Comparison of ENCODE assay signal across 32 mouse cellular contexts in the genomic region with DNA sequence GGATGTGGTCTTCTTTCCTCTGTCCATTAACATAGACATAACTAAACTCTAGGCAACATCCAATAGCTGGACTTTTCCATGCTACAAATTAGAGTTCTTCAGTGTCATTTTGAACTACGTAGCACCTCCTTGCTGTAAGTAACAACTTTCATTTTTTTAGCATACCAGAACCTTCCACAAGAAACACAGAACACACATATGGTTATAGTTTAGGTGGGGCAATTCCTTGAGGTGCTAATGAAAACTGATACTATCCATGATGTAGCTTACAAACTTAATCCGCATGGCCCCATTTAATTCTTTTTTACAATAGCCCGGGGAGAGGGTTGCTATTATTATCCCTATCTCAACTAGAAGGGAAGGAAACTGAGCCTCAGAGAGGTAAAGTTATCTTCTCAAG. TPM values are rescaled to one million over a fixed set of nuclear protein-coding genes. Genes with fewer than 3 reads are reported as not detected.
"Had no signal": no experiment of that assay in that cellular context is flagged by ENCODE, and none has a peak within 500 bp of the region (broad histone marks: within the 10 kb centered on the region; RNA-seq: fewer than 3 reads in every experiment).

No protein-coding gene starts in this region.

- H3K4me3 ChIP-seq: left cerebral cortex, adult 2 months; limb, embryonic 12.5 days; limb, embryonic 15.5 days; liver, embryonic 12.5 days; liver, embryonic 13.5 days; liver, embryonic 15.5 days; lung, embryonic 15.5 days; megakaryocyte, embryonic 14.5 days; midbrain, embryonic 10.5 days; midbrain, embryonic 12.5 days; midbrain, embryonic 13.5 days; midbrain, embryonic 15.5 days; myocyte; neural tube, embryonic 12.5 days had no signal

- H3K27me3 ChIP-seq: limb, embryonic 12.5 days; limb, embryonic 15.5 days; liver, embryonic 12.5 days; liver, embryonic 13.5 days; liver, embryonic 15.5 days; lung, embryonic 15.5 days; neural tube, embryonic 12.5 days had no signal

- ATAC-seq: liver, embryonic 12.5 days; liver, postnatal 0 days; lung, postnatal 0 days; midbrain, embryonic 13.5 days; midbrain, embryonic 15.5 days; midbrain, embryonic 16.5 days had no signal

- H3K27ac ChIP-seq: left cerebral cortex, adult 2 months; limb, embryonic 12.5 days; limb, embryonic 15.5 days; liver, embryonic 12.5 days; liver, embryonic 13.5 days; liver, embryonic 14.5 days; liver, embryonic 15.5 days; lung, embryonic 15.5 days; macrophage; midbrain, embryonic 10.5 days; midbrain, embryonic 12.5 days; midbrain, embryonic 13.5 days; midbrain, embryonic 15.5 days; neural tube, embryonic 12.5 days had no signal

- DNase-seq: left cerebral cortex, postnatal 4 days; liver; liver, embryonic 13.5 days; liver, postnatal 0 days; lung, adult 18-20 months; lung, adult 2 months; lung, embryonic 14.5 days; lung, postnatal 10 days; lung, postnatal 14 days; lung, postnatal 36 days; lung, postnatal 4 days had no signal

- H3K4me1 ChIP-seq: limb, embryonic 15.5 days; liver, embryonic 12.5 days; liver, embryonic 13.5 days; liver, embryonic 15.5 days; lung, embryonic 15.5 days; midbrain, embryonic 10.5 days; midbrain, embryonic 12.5 days; midbrain, embryonic 13.5 days; midbrain, embryonic 15.5 days; neural tube, embryonic 12.5 days had no signal

- H3K36me3 ChIP-seq: limb, embryonic 12.5 days; limb, embryonic 15.5 days; liver, embryonic 12.5 days; liver, embryonic 13.5 days; liver, embryonic 15.5 days; lung, embryonic 15.5 days; midbrain, embryonic 10.5 days; midbrain, embryonic 12.5 days; midbrain, embryonic 13.5 days; midbrain, embryonic 15.5 days; neural tube, embryonic 12.5 days had no signal

- H3K9me3 ChIP-seq: limb, embryonic 12.5 days; limb, embryonic 15.5 days; liver, embryonic 12.5 days; liver, embryonic 13.5 days; liver, embryonic 15.5 days; lung, embryonic 15.5 days; megakaryocyte, embryonic 14.5 days; midbrain, embryonic 10.5 days; midbrain, embryonic 12.5 days; midbrain, embryonic 13.5 days; midbrain, embryonic 15.5 days; neural tube, embryonic 12.5 days had no signal

- H3K4me2 ChIP-seq: limb, embryonic 12.5 days; limb, embryonic 15.5 days; liver, embryonic 11.5 days; liver, embryonic 12.5 days; liver, embryonic 13.5 days; liver, embryonic 15.5 days; lung, embryonic 14.5 days; lung, embryonic 15.5 days; midbrain, embryonic 12.5 days; midbrain, embryonic 13.5 days; midbrain, embryonic 15.5 days; neural tube, embryonic 12.5 days had no signal

- H3K9ac ChIP-seq: limb, embryonic 12.5 days; limb, embryonic 15.5 days; liver, embryonic 12.5 days; liver, embryonic 13.5 days; liver, embryonic 14.5 days; liver, embryonic 15.5 days; liver, postnatal 0 days; lung, embryonic 14.5 days; lung, embryonic 15.5 days; midbrain, embryonic 12.5 days; midbrain, embryonic 13.5 days; midbrain, embryonic 15.5 days; neural tube, embryonic 12.5 days had no signal

RNA-seq across cellular contexts. Expression of gene Ankrd22, which starts 8.2 kb away (rescaled TPM):
- polyA plus RNA-seq: limb, embryonic 11.5 days; liver, adult 2 months; liver, embryonic 11.5 days; liver, embryonic 12.5 days; lung, embryonic 14.5 days; midbrain, embryonic 12.5 days; midbrain, embryonic 13.5 days; midbrain, embryonic 16.5 days; midbrain, postnatal 0 days had no signal
